Mouse (Mus musculus) heart, adult 10 weeks (tissue): ENCODE results near the gene Krt90. TPM values are rescaled to one million over a fixed set of nuclear protein-coding genes. Genes with fewer than 3 reads are reported as not detected.

ENCODE experiments used
- polyA plus RNA-seq: library from polyadenylated mRNA; stranded (reverse); fragments of 350-450 nt; fragmentation: Illumina TruSeq; extraction: RNeasy Lipid Tissue Mini Kit (QIAGEN cat#74804); gene quantifications from one replicate; pipeline ENCODE4 v1.2.3, GENCODE M21; 2014; ENCODE audit warnings: low read depth, low replicate concordance

The Krt90 gene
- not detected for polyA plus RNA-seq

DNA sequence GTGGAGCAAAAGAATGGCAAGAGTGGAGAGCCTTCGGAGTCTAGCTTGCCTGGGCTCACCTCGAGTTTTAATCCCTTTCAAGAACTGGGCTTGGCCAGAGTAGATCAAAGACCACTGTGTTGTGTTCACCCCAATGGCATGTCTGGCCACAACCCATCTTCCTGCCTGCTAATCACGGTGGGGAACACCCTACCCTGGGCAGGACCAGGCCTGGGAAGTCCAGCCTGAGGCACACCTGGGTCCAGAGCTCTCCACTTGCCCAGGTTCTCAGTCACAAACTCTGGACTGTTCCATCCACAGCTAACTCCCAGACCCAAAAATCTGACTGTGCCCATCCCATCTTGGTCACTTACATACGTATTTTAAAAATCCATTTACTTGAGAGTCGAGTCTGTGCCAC lies at the start of gene Krt90:
TSS of gene Krt90 (minus strand) at position 101 of the 400 bp plus-strand sequence.

DNA sequence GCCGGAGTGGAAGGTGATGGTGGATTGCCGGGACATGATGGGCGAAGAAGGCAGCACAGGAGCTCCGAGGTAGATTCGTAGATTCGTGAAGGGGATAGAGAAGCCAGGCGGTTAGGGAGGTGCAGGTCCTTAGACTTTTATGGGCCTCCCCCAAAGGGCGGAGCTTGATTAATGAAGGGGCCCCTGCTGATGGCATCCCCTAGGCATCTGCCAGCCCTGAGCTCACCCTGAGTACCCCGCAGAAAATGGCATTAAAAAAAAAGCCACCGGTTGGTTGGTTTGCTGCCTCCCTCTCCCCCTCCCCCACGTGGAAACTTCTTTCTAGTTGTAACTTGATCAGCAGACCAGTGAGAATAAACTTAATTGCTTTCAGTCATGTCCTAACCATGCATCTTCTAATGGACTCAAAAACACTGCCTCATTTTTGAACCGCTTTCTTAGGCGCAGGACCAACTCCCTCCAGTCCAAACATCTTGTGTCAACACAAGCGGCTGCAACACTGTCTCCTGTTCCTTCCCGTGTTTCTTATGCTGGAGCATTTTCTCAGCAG lies 11.1 kb upstream of the Krt90 start, which contains the start of gene Krt75:
TSS of gene Krt75 (minus strand) at position 109 of the 550 bp plus-strand sequence.

DNA sequence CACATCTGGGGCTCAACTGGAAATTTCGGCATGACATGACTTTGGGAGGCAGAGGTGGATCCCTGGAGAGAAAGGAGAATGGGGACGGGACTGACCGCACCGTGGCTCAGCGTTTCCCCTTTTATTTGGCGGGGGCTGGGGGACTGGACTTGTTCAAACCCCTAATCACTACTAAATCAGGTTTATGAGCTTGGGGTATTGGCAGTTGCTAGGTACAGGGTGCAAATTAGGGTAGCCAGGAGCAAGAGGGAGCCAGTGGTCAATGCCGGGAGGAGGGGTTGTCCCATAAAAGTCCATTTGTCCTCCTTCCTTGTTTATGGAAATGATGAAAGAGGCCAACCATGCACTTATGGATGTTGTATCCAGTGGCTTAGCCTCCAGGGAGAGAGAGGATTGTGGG lies 12.2 kb downstream of the Krt90 start, which contains the start of gene Krt82:
TSS of gene Krt82 (minus strand) at position 101 of the 400 bp plus-strand sequence.

DNA sequence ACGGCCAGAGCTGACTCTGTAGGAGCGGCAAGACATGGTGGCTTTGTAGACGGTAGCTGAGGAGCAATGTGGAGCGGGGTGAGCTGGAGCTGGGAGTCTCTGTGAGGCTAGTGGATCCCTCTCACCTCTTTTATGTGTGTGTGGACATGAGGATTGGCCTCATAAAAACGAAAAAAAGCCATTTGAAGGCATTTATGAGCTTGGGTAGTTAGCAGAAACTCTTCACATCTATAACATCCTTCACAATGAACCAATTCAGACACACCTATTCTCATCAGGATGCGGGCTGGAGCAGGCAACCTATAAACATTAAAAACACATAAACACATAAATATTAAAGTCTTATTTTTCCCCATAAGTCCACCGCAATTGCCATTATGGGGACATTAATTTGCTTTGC lies 30.0 kb downstream of the Krt90 start, which contains the start of gene Krt84:
TSS of gene Krt84 (minus strand) at position 101 of the 400 bp plus-strand sequence.

DNA sequence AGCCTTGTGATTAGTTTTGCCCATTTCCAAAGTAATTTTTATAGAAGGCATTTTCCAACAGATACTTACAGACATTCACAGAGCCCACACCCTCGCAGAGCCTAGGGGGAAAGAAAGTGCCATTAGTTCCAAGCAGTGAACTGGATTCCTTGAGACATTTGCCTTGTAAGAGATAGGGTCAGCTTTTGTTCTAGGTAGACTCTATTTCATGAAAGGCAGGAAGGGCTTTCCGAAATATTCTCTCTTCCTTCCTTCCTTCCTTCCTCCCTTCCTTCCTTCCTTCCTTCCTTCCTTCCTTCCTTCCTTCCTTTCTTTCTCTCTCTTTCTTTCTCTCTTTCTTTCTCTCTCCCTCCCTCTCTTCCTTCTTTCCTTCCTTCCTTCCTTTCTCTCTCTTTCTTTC lies 45.6 kb downstream of the Krt90 start, which contains the start of gene Gm49425:
TSS of gene Gm49425 (minus strand) at position 101 of the 400 bp plus-strand sequence.

Other genes starting within 250 kb of the Krt90 start
- gene Krt80, start 192.8 kb downstream of the Krt90 start, polyA plus RNA-seq: 1.9 TPM
- gene Krt7, start 151.9 kb downstream of the Krt90 start, polyA plus RNA-seq: 2.1 TPM
- gene Krt87, start 124.1 kb downstream of the Krt90 start, polyA plus RNA-seq: not detected
- gene Krt88, start 115.2 kb downstream of the Krt90 start, polyA plus RNA-seq: not detected
- gene Krt81, start 99.2 kb downstream of the Krt90 start, polyA plus RNA-seq: not detected
- not detected for gene Krt86, start 89.5 kb downstream of the Krt90 start, polyA plus RNA-seq
- not detected for gene Krt83, start 71.4 kb downstream of the Krt90 start, polyA plus RNA-seq
- not detected for gene Gm49425, start 45.7 kb downstream of the Krt90 start, polyA plus RNA-seq
- gene Krt84, start 30.1 kb downstream of the Krt90 start, polyA plus RNA-seq: not detected
- not detected for gene Krt82, start 12.3 kb downstream of the Krt90 start, polyA plus RNA-seq
- gene Krt75, start 11.0 kb upstream of the Krt90 start, polyA plus RNA-seq: not detected
- gene Gm5414, start 65.2 kb upstream of the Krt90 start, polyA plus RNA-seq: not detected
- not detected for gene Gm5478, start 84.4 kb upstream of the Krt90 start, polyA plus RNA-seq
- not detected for gene Krt6b, start 117.3 kb upstream of the Krt90 start, polyA plus RNA-seq
- not detected for gene Krt6a, start 131.4 kb upstream of the Krt90 start, polyA plus RNA-seq
- not detected for gene Krt5, start 149.9 kb upstream of the Krt90 start, polyA plus RNA-seq
- not detected for gene Krt71, start 180.2 kb upstream of the Krt90 start, polyA plus RNA-seq
- gene Krt72, start 223.5 kb upstream of the Krt90 start, polyA plus RNA-seq: not detected
- gene Krt73, start 239.4 kb upstream of the Krt90 start, polyA plus RNA-seq: not detected